Mouse (Mus musculus) adrenal gland, postnatal 4 days (tissue): ENCODE measurements around the gene Camk1. TPM values are rescaled to one million over a fixed set of nuclear protein-coding genes. Genes with fewer than 3 reads are reported as not detected.
A peak's percentile ranks its signal among the peaks of the same experiment; 100 is the strongest.

Source experiments
- DNase-seq, 2 experiments: peaks; one replicate each; pipeline ENCODE4 v3.0.0; 2021 to 2022; ENCODE audit warnings: low spot score in 2 of 2, mixed read lengths in 2 of 2
- long read RNA-seq, 2 experiments: library from polyadenylated mRNA; stranded (forward); transcript quantifications; one replicate each; pipeline ENCODE4 v2.0.0; 2021
- total RNA-seq, 2 experiments: library from RNA; stranded (reverse); gene quantifications; 2 replicates each; pipeline ENCODE4 v1.2.3; 2021

Camk1 gene
- 10 to 100 TPM; 54.2 to 58.7 TPM for total RNA-seq
- long read RNA-seq, experiment 1, transcript Camk1-202 (11 exons, 1,486 nt): minor isoform, 6 of 72 reads
- long read RNA-seq, experiment 1, transcript Camk1-201 (12 exons, 1,496 nt): major isoform, 49 of 72 reads
- long read RNA-seq, experiment 1, partial matches to known transcripts: 2 of 72 reads
- long read RNA-seq, experiment 1, other reads (novel, unspliced or antisense): 15 of 72 reads
- long read RNA-seq, experiment 2, transcript Camk1-202 (11 exons, 1,486 nt): minor isoform, 10 of 117 reads
- long read RNA-seq, experiment 2, transcript Camk1-201 (12 exons, 1,496 nt): major isoform, 73 of 117 reads
- long read RNA-seq, experiment 2, transcript Camk1-206 (2 exons, 1,208 nt): minor isoform, 5 of 117 reads
- long read RNA-seq, experiment 2, partial matches to known transcripts: 7 of 117 reads
- long read RNA-seq, experiment 2, other reads (novel, unspliced or antisense): 22 of 117 reads

GRCm38 (mm10) chr6:113343177-113344092 lies at the start of gene Camk1:
TSS of gene Camk1 (minus strand) at chr6:113343984.
- DNase-seq: peak; percentile 62 to 63

GRCm38 (mm10) chr6:113392387-113393071 lies 48.7 kb upstream of the Camk1 start:
- peak; percentile 34 for DNase-seq

DNA sequence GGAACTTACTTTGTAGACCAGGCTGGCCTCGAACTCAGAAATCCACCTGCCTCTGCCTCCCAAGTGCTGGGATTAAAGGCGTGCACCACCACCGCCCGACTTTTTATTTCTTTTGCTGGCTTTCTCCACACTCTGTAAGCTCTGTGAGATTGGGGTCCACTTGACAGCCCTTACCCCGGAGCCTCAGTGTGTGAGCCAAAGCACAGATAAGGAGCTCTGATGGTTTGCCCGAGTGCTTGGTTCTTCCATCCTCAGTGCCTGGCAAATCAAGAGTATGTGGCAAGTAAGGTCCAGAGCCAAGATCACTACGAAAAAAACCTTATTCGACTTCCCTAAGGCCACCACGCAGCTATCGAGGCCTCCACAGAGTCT lies 48.2 kb upstream of the Camk1 start:
- no peak for DNase-seq

DNA sequence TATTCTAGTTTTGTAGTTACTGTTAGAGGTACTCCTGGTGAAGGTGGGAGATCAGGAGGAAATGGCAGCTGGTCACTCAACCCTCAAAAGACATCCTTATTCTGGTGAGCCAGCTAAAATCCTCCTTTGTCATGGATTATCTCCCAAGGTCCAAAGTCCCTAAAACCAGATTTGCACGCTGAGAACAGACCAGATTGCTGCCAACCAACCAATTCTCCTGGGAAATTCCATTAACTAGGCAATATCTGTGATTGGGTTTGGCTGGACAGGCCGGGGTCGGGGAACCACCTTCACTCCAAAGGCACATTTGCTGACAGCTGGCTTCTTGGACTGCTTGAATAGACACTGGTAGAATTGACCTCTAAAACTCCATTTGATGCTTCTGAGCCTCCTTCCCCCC lies 46.9 kb upstream of the Camk1 start:
- no peak for DNase-seq

GRCm38 (mm10) chr6:113388960-113389359 lies 45.2 kb upstream of the Camk1 start, which contains the start of gene Ttll3:
TSS of gene Ttll3 (plus strand) at chr6:113389260.
- no peak for DNase-seq

DNA sequence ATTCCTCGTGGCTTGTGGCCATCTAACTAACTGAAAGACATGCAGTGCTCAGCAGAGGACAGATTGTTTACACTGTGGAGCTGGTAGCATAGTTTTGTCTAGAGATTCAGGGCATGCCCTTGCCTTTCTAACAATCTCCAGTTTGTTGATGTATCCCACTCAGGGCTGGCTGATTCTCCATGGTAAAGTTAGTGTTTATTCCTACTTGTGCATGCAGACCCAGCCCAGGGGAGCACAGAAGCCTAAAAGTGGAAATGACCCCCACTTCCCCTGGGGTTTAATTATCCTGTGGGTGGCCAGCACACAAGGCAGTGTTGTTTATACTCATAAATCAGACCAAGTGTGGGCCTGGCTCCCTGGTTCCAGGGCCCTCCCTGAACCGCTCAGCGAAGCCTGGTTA lies 42.2 kb upstream of the Camk1 start:
- DNase-seq: no peak

- no peak for DNase-seq
Measured at GRCm38 (mm10) chr6:113385160-113385714, 41.5 kb upstream of the Camk1 start.

- no peak for DNase-seq
Measured at GRCm38 (mm10) chr6:113384351-113384927, 40.7 kb upstream of the Camk1 start.

DNA sequence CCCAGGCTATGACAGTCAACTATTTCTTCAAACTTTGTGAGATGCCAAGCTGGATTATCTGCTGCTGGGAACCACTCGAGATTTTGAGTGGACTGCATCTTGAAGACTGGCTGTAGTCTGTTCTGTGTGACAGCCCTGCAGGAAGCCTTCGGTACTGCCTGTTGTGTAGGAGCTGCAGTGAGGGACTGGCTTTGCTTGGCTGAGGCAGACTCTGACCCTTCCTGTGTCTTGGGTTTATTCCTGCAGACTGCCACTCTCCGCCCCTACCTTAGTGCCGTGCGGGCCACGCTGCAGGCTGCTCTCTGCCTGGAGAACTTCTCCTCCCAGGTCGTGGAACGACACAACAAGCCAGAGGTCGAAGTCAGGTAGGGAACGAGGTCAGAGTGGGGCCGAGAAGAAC lies 36.7 kb upstream of the Camk1 start:
- no peak for DNase-seq

GRCm38 (mm10) chr6:113379246-113379645 lies 35.5 kb upstream of the Camk1 start:
- no peak for DNase-seq

GRCm38 (mm10) chr6:113377496-113378385 lies 34.0 kb upstream of the Camk1 start, which contains the start of the genes Tada3 and Arpc4:
TSS of gene Tada3 (minus strand) at chr6:113377883.
TSS of gene Arpc4 (plus strand) at chr6:113378115.
- peak; percentile 81 to 85 for DNase-seq

DNA sequence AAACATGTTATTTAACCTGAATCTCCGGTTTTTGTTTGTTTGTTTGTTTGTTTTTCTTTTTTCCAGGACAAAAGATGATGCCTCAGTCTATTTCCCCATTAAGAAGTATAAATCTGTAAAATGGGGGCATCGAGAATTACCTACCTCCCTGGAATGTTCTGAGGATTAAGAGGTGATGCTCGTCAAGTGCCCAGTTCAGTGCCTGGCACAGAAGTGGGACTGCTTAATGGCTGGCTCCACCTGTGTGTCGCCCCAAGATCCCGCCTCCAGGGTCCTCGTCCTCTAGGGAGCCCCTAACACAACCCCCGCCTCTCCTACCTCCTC lies 33.4 kb upstream of the Camk1 start:
- DNase-seq: no peak

GRCm38 (mm10) chr6:113373491-113373890 lies 29.7 kb upstream of the Camk1 start:
- no peak for DNase-seq

- DNase-seq: no peak
Measured at GRCm38 (mm10) chr6:113370194-113370929, 26.6 kb upstream of the Camk1 start.

- no peak for DNase-seq
Measured at GRCm38 (mm10) chr6:113368577-113368976, 24.8 kb upstream of the Camk1 start.

DNA sequence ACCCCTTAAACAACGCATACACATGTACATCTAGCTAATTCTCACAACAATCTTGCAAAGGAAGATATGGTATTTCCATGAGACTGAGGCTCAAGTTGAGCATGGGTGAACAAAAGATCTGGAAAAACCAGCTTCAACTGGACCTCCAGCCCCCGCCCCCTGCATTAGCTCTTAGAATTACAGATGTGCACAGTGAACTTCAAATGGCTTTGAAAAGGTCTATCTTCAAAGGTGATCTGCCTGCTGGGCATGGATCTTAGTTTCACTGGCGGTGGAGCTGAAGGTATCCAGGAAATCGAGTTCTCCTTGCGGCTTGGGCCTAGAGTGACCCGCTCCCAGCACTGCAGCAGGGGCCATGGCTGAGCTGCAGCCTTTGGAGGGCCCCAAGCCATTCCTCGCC lies 24.3 kb upstream of the Camk1 start:
- no peak for DNase-seq

DNA sequence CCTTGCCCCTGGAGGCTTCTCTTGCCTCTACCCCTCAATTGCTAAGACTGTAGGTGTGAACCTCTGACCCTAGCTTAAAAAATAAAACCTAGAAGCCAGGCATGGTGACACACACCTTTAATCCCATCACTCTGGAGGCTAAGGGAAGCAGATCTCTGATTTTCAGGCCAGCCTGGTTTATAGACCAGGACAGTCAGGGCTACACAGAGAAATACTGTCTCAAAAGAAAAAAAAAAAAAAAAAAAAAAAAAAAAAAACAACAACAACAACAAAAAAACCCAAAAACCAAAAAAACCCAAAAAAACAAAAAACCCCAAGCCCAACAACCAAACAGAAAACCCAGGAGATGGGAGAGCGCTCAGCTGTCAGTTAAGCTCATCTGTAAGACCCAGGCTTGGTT lies 23.8 kb upstream of the Camk1 start:
- DNase-seq: no peak

DNA sequence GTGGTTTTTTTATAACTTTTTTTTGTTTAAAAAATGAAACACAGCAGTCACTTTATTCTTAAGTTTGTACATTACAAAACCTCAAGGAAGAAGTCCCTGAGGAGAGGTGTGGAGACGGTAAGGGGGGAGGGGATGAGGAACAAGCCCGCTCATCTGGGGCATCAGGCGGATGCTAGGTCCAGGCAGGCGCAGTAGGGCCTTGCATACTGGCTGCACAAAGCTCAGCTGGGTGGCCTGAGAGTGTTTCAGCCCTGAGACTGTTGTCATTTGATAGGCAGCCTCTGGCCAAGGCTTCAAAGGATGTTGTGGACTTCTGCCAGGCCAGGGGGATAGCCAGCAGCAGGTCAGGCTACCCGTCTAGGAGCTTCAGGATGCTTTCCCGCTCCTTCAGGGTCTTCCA lies 22.9 kb upstream of the Camk1 start:
- no peak for DNase-seq

- DNase-seq: no peak
Measured at GRCm38 (mm10) chr6:113364518-113365135, 20.8 kb upstream of the Camk1 start.
